Comparison of ENCODE assay signal across 15 mouse cellular contexts in genomic region chr13:31362386-31362785, GRCm38 (mm10).
DNase-seq lines count a peak whose midpoint lies in the region; ATAC-seq and TF ChIP-seq lines count a peak whose summit lies in the region.
"Had no signal": no experiment of that assay in that cellular context is flagged by ENCODE, and none has a peak within 500 bp of the region (broad histone marks: within the 10 kb centered on the region; RNA-seq: fewer than 3 reads in every experiment).

No protein-coding gene starts in this region.

- WGBS in kidney, embryonic 16.5 days, result 5% methylated on average over 3 of the region's 3 CpGs
- WGBS in lung, adult 2 months, result 17% methylated on average over 3 of the region's 3 CpGs
- whole genome bisulfite sequencing in embryonic facial prominence, embryonic 10.5 days, result 25% methylated on average over 3 of the region's 3 CpGs
- 10% methylated on average over 3 of the region's 3 CpGs for WGBS in limb, embryonic 12.5 days

- no peaks in the 10 kb centered on the region for H3K9me3 ChIP-seq in kidney, embryonic 16.5 days (ENCODE audit: low read length)
- H3K9me3 ChIP-seq in embryonic facial prominence, embryonic 10.5 days, result no peaks in the 10 kb centered on the region
- no peaks in the 10 kb centered on the region for H3K9me3 ChIP-seq in limb, embryonic 12.5 days
- H3K9me3 ChIP-seq: hindbrain, embryonic 10.5 days; megakaryocyte, embryonic 14.5 days had no signal

- ATAC-seq in kidney, embryonic 16.5 days (ENCODE audit: low FRiP score, low TSS enrichment), result peak; percentile 15; the same call in 1 of the 2 replicates
- 0 out of 2 replicates have a peak, but pooled peaks have one; percentile 15 for ATAC-seq in limb, embryonic 12.5 days (ENCODE audit: insufficient number of reproducible peaks, insufficient read depth, low FRiP score, low TSS enrichment, low read depth)
- ATAC-seq: Patski had no signal

- TF ChIP-seq CTCF in lung, adult 2 months (IDR thresholded peaks at IDR 0.05; ENCODE audit: insufficient read depth, low read length), result no peak

- H3K36me3 ChIP-seq in kidney, embryonic 16.5 days (ENCODE audit: insufficient read depth, low read length), result no peaks in the 10 kb centered on the region
- no peaks in the 10 kb centered on the region for H3K36me3 ChIP-seq in embryonic facial prominence, embryonic 10.5 days (replicated peaks)
- H3K36me3 ChIP-seq in limb, embryonic 12.5 days, result no peaks in the 10 kb centered on the region
- H3K36me3 ChIP-seq: hindbrain, embryonic 10.5 days had no signal

- no peaks in the 10 kb centered on the region for H3K4me1 ChIP-seq in kidney, embryonic 16.5 days (ENCODE audit: insufficient read depth, low read length)
- H3K4me1 ChIP-seq in lung, adult 2 months (ENCODE audit: control insufficient read depth, insufficient read depth, low read length), result no peaks in the 10 kb centered on the region
- H3K4me1 ChIP-seq in embryonic facial prominence, embryonic 10.5 days, result peaks cover 20% of the 10 kb centered on the region
- H3K4me1 ChIP-seq in limb, embryonic 12.5 days (replicated peaks), result peaks cover 13% of the 10 kb centered on the region
- H3K4me1 ChIP-seq: megakaryocyte, embryonic 14.5 days had no signal

- H3K9ac ChIP-seq in kidney, embryonic 16.5 days (replicated peaks; ENCODE audit: low read length), result no peak overlapping the region
- H3K9ac ChIP-seq in limb, embryonic 12.5 days (replicated peaks), result no peak overlapping the region

- DNase-seq in kidney, adult 18-20 months, result no peak
- peak; percentile 52 for DNase-seq in lung, postnatal 10 days
- no peak for DNase-seq in lung, adult 2 months
- DNase-seq in embryonic facial prominence, embryonic 10.5 days (ENCODE audit: low spot score), result peak; percentile 27
- no peak for DNase-seq in gastrocnemius, postnatal 4 days (ENCODE audit: low spot score in 2 of 2)
- DNase-seq: adrenal gland, adult 2 months; gastrocnemius, postnatal 10 days; kidney, postnatal 25 days; layer of hippocampus, postnatal 36 days had no signal

- H3K27me3 ChIP-seq in kidney, embryonic 16.5 days (ENCODE audit: insufficient read depth, low read length), result no peaks in the 10 kb centered on the region
- no peaks in the 10 kb centered on the region for H3K27me3 ChIP-seq in embryonic facial prominence, embryonic 10.5 days (replicated peaks; ENCODE audit: low read depth, poor library complexity, severe bottlenecking)
- no peaks in the 10 kb centered on the region for H3K27me3 ChIP-seq in limb, embryonic 12.5 days
- H3K27me3 ChIP-seq: megakaryocyte, embryonic 14.5 days; Patski had no signal

- no peak overlapping the region for H3K27ac ChIP-seq in kidney, embryonic 16.5 days (ENCODE audit: low read length)
- peak overlapping the region; percentile 37; the same call in 1 of the 2 replicates for H3K27ac ChIP-seq in embryonic facial prominence, embryonic 10.5 days (replicated peaks)
- H3K27ac ChIP-seq in limb, embryonic 12.5 days, result no peak overlapping the region
- H3K27ac ChIP-seq: hindbrain, embryonic 10.5 days had no signal

- H3K4me3 ChIP-seq in kidney, embryonic 16.5 days (ENCODE audit: low read length), result no peak overlapping the region
- H3K4me3 ChIP-seq in lung, adult 2 months (replicated peaks; ENCODE audit: extremely low read depth, low read depth, low read length), result no peak overlapping the region
- H3K4me3 ChIP-seq in embryonic facial prominence, embryonic 10.5 days, result no peak overlapping the region
- H3K4me3 ChIP-seq in limb, embryonic 12.5 days (replicated peaks), result no peak overlapping the region
- H3K4me3 ChIP-seq: hindbrain, embryonic 10.5 days; megakaryocyte, embryonic 14.5 days had no signal

- no peak for TF ChIP-seq POLR2A in lung, adult 2 months (IDR thresholded peaks at IDR 0.05; ENCODE audit: borderline replicate concordance, extremely low read depth, low read depth, low read length)

- H3K4me2 ChIP-seq in kidney, embryonic 16.5 days (replicated peaks; ENCODE audit: low read depth, low read length), result no peak overlapping the region
- H3K4me2 ChIP-seq in limb, embryonic 12.5 days, result no peak overlapping the region
- H3K4me2 ChIP-seq: heart, embryonic 11.5 days had no signal

Comparison
In these comparisons a context has a peak if more than half of its experiments do, and no peak if none do; other contexts are left out.
1. DNase-seq: peak in lung, postnatal 10 days (single experiment) and embryonic facial prominence, embryonic 10.5 days (single experiment); none in kidney, adult 18-20 months (single experiment), lung, adult 2 months (single experiment) and gastrocnemius, postnatal 4 days (0 of 2).